Mouse (Mus musculus) granulocyte monocyte progenitor cell, adult 5-6 weeks (primary cell): ENCODE results near the gene Hoxa1. TPM values are rescaled to one million over a fixed set of nuclear protein-coding genes. Genes with fewer than 3 reads are reported as not detected.

Experiments
- ATAC-seq: replicated peaks from 2 replicates; pipeline ENCODE4 v1.8.0; 2016; ENCODE audit warnings: mild to moderate bottlenecking, moderate TSS enrichment, inconsistent platforms; ENCODE audit not compliant: poor library complexity, severe bottlenecking
- total RNA-seq, 2 experiments: library from RNA; stranded (forward) in 1 of 2; stranded (reverse) in 1 of 2; fragments of 200-712, 200-1000 nt in 1 of 2; fragments of >200 nt in 1 of 2; fragmentation: Nextera tagmentation in 1 of 2; gene quantifications; 2 replicates each; pipeline ENCODE4 v1.2.3; 2014 to 2017

The Hoxa1 gene
- total RNA-seq, 2 experiments from 2014 or later, result 0.46 TPM; not detected in 1

- no peak for ATAC-seq
These were observed 14.4 kb upstream of the Hoxa1 start for GRCm38 (mm10) chr6:52172501-52172900.

GRCm38 (mm10) chr6:52171938-52172337 is 13.8 kb upstream of the Hoxa1 start:
- no peak for ATAC-seq

GRCm38 (mm10) chr6:52171331-52171730 is 13.2 kb upstream of the Hoxa1 start:
- no peak for ATAC-seq

- no peak for ATAC-seq
These were observed 12.7 kb upstream of the Hoxa1 start for GRCm38 (mm10) chr6:52170898-52171223.

- no peak for ATAC-seq
These were observed 12.2 kb upstream of the Hoxa1 start for GRCm38 (mm10) chr6:52170166-52170897.

GRCm38 (mm10) chr6:52169499-52170165 is 11.5 kb upstream of the Hoxa1 start:
- ATAC-seq, result no peak

- ATAC-seq, result no peak
These were observed 10.3 kb upstream of the Hoxa1 start for GRCm38 (mm10) chr6:52168191-52169055.

GRCm38 (mm10) chr6:52167736-52168161 is 9.6 kb upstream of the Hoxa1 start:
- no peak for ATAC-seq

GRCm38 (mm10) chr6:52167176-52167575 is 9.1 kb upstream of the Hoxa1 start:
- ATAC-seq, result no peak

GRCm38 (mm10) chr6:52166431-52167077 is 8.4 kb upstream of the Hoxa1 start:
- ATAC-seq, result no peak

GRCm38 (mm10) chr6:52165441-52166370 is 7.6 kb upstream of the Hoxa1 start:
- ATAC-seq, result no peak

- ATAC-seq, result no peak
These were observed 6.7 kb upstream of the Hoxa1 start, which contains the start of gene Hoxa2 for GRCm38 (mm10) chr6:52164626-52165440. Hoxa2 (minus strand) TSS chr6:52164831.

GRCm38 (mm10) chr6:52164051-52164625 is 6.0 kb upstream of the Hoxa1 start:
- no peak for ATAC-seq

GRCm38 (mm10) chr6:52163366-52164031 is 5.4 kb upstream of the Hoxa1 start:
- no peak for ATAC-seq

GRCm38 (mm10) chr6:52162611-52163365 is 4.7 kb upstream of the Hoxa1 start:
- no peak for ATAC-seq

- ATAC-seq, result no peak
These were observed 3.9 kb upstream of the Hoxa1 start for GRCm38 (mm10) chr6:52162093-52162380.
